Mouse (Mus musculus) CH12.LX (cell line): ENCODE measurements at regions not wholly inside any gene's neighbourhood (a gene's known extent, or its start where the extent isn't known, plus 50 kb on each side); places are given as distances from the start of the nearest gene placed in this dataset.

ENCODE experiments used
- DNase-seq: peaks from one replicate; pipeline ENCODE4 v3.0.0-alpha.2; 2013; ENCODE audit errors: extremely low read depth
- H3K27ac ChIP-seq: 2 replicates; pipeline ENCODE4 v1.5.1; 2012; ENCODE audit warnings: low read depth, mild to moderate bottlenecking, control low read depth, moderate library complexity; ENCODE audit not compliant: insufficient read depth
- H3K27me3 ChIP-seq: replicated peaks from 2 replicates; pipeline ENCODE3; 2012; ENCODE audit warnings: inconsistent platforms
- H3K36me3 ChIP-seq, 2 experiments: replicated peaks in 1 of 2; 2 replicates each; pipeline versions ENCODE3 to v1.6.1; 2012; ENCODE audit warnings: inconsistent platforms in 1 of 2, low read length in 1 of 2, mild to moderate bottlenecking in 1 of 2, mixed read lengths in 1 of 2, moderate library complexity in 1 of 2; ENCODE audit not compliant: control insufficient read depth in 1 of 2, insufficient read depth in 1 of 2
- H3K4me1 ChIP-seq, 2 experiments: 2 replicates each; pipeline ENCODE4 v1.6.1; 2012; ENCODE audit warnings: inconsistent platforms in 1 of 2, moderate library complexity in 1 of 2; ENCODE audit not compliant: insufficient read depth in 2 of 2, control insufficient read depth in 1 of 2
- H3K4me2 ChIP-seq: 2 replicates; pipeline ENCODE4 v1.6.1; 2012; ENCODE audit warnings: low read depth, mild to moderate bottlenecking, control low read depth; ENCODE audit not compliant: poor library complexity, insufficient read depth, severe bottlenecking
- H3K4me3 ChIP-seq, 3 experiments: fragments of 150-350 bp in 1 of 3; sonication (generic) in 1 of 3; replicated peaks in 1 of 3; 2 replicates each; pipeline versions ENCODE3 to v1.5.1; 2011 to 2012; ENCODE audit warnings: low read depth in 2 of 3, low read length in 2 of 3, mild to moderate bottlenecking in 2 of 3, moderate library complexity in 2 of 3, control low read depth in 1 of 3, improper control_type of control experiment in 1 of 3, inconsistent platforms in 1 of 3, mixed read lengths in 1 of 3; ENCODE audit not compliant: poor library complexity in 1 of 3
- H3K79me2 ChIP-seq: replicated peaks from 2 replicates; pipeline ENCODE4 v1.6.1; 2012; ENCODE audit warnings: mild to moderate bottlenecking, moderate library complexity; ENCODE audit not compliant: control insufficient read depth, poor library complexity, insufficient read depth, severe bottlenecking; ENCODE audit errors: extremely low read depth
- H3K9ac ChIP-seq: 2 replicates; pipeline ENCODE4 v1.6.1; 2012; ENCODE audit warnings: low read depth, mild to moderate bottlenecking, control low read depth, moderate library complexity; ENCODE audit not compliant: insufficient read depth
- H3K9me3 ChIP-seq: replicated peaks from 2 replicates; pipeline ENCODE3; 2012; ENCODE audit warnings: low read length, inconsistent platforms, mixed read lengths
- BHLHE40 ChIP-seq: IDR thresholded peaks from 2 replicates; pipeline ENCODE4 v1.6.1; 2011; ENCODE audit warnings: mild to moderate bottlenecking, low read depth, low read length, improper control_type of control experiment
- CHD1 ChIP-seq: IDR thresholded peaks from 2 replicates; pipeline ENCODE4 v1.6.1; 2012; ENCODE audit warnings: low read depth, low read length, improper control_type of control experiment, inconsistent platforms
- CHD2 ChIP-seq: IDR thresholded peaks from 2 replicates; pipeline ENCODE4 v1.6.1; 2011; ENCODE audit warnings: low read length, improper control_type of control experiment
- E2F4 ChIP-seq: IDR thresholded peaks from 2 replicates; pipeline ENCODE4 v1.6.1; 2011; ENCODE audit warnings: low read depth, low read length, improper control_type of control experiment; ENCODE audit not compliant: insufficient replicate concordance
- ELF1 ChIP-seq: IDR thresholded peaks from 2 replicates; pipeline ENCODE4 v1.6.1; 2014; ENCODE audit warnings: low read depth, mild to moderate bottlenecking, inconsistent platforms, low read length, improper control_type of control experiment
- EP300 ChIP-seq: IDR thresholded peaks from 2 replicates; pipeline ENCODE4 v1.6.1; 2011; ENCODE audit warnings: low read length, improper control_type of control experiment
- GABPA ChIP-seq: IDR thresholded peaks from 2 replicates; pipeline ENCODE4 v1.6.1; 2012; ENCODE audit warnings: low read depth, low read length, improper control_type of control experiment, inconsistent platforms; ENCODE audit not compliant: insufficient replicate concordance
- HCFC1 ChIP-seq: IDR thresholded peaks from 2 replicates; pipeline ENCODE4 v1.6.1; 2012; ENCODE audit warnings: low read depth, mild to moderate bottlenecking, inconsistent platforms, low read length, improper control_type of control experiment
- JUND ChIP-seq: conservative IDR thresholded peaks from 2 replicates; pipeline ENCODE4 v1.6.1; 2011; ENCODE audit warnings: low read depth, low read length, improper control_type of control experiment
- MAFK ChIP-seq: IDR thresholded peaks from 2 replicates; pipeline ENCODE4 v1.6.1; 2011; ENCODE audit warnings: low read length, improper control_type of control experiment; ENCODE audit not compliant: insufficient replicate concordance
- MAX ChIP-seq: IDR thresholded peaks from 2 replicates; pipeline ENCODE4 v1.6.1; 2011; ENCODE audit warnings: low read length, improper control_type of control experiment
- MAZ ChIP-seq: IDR thresholded peaks from 2 replicates; pipeline ENCODE4 v1.6.1; 2012; ENCODE audit warnings: low read depth, mild to moderate bottlenecking, inconsistent platforms, low read length, improper control_type of control experiment, moderate library complexity
- MEF2A ChIP-seq: IDR thresholded peaks from 2 replicates; pipeline ENCODE4 v1.6.1; 2014; ENCODE audit warnings: low read depth, mild to moderate bottlenecking, inconsistent platforms, low read length, improper control_type of control experiment, borderline replicate concordance
- MXI1 ChIP-seq: IDR thresholded peaks from 2 replicates; pipeline ENCODE4 v1.6.1; 2011; ENCODE audit warnings: mild to moderate bottlenecking, low read depth, low read length, improper control_type of control experiment
- MYC ChIP-seq: IDR thresholded peaks from 2 replicates; pipeline ENCODE4 v1.6.1; 2011; ENCODE audit warnings: low read depth, mild to moderate bottlenecking, improper control_type of control experiment, low read length
- NELFE ChIP-seq: IDR thresholded peaks from 2 replicates; pipeline ENCODE4 v1.6.1; 2011; ENCODE audit warnings: low read depth, low read length, improper control_type of control experiment
- NRF1 ChIP-seq: IDR thresholded peaks from 2 replicates; pipeline ENCODE4 v1.6.1; 2014; ENCODE audit warnings: low read depth, mild to moderate bottlenecking, inconsistent platforms, low read length, improper control_type of control experiment, moderate library complexity
- PAX5 ChIP-seq: IDR thresholded peaks from 2 replicates; pipeline ENCODE4 v1.6.1; 2012; ENCODE audit warnings: low read length, inconsistent platforms, mixed read lengths
- RCOR1 ChIP-seq: conservative IDR thresholded peaks from 2 replicates; pipeline ENCODE4 v1.6.1; 2012; ENCODE audit warnings: low read depth, mild to moderate bottlenecking, inconsistent platforms, low read length, improper control_type of control experiment
- SIN3A ChIP-seq: IDR thresholded peaks from 2 replicates; pipeline ENCODE4 v1.6.1; 2012; ENCODE audit warnings: low read length, improper control_type of control experiment, inconsistent platforms
- SMC3 ChIP-seq: IDR thresholded peaks from 2 replicates; pipeline ENCODE4 v1.6.1; 2011; ENCODE audit warnings: low read depth, low read length, improper control_type of control experiment
- TCF12 ChIP-seq: IDR thresholded peaks from 2 replicates; pipeline ENCODE4 v1.6.1; 2014; ENCODE audit warnings: low read depth, mild to moderate bottlenecking, inconsistent platforms, low read length, improper control_type of control experiment
- UBTF ChIP-seq: IDR thresholded peaks from 2 replicates; pipeline ENCODE4 v1.6.1; 2012; ENCODE audit warnings: low read depth, mild to moderate bottlenecking, inconsistent platforms, low read length, improper control_type of control experiment, moderate library complexity
- USF1 ChIP-seq: IDR thresholded peaks from 2 replicates; pipeline ENCODE4 v1.6.1; 2014; ENCODE audit warnings: low read depth, mild to moderate bottlenecking, inconsistent platforms, low read length, improper control_type of control experiment
- USF2 ChIP-seq: conservative IDR thresholded peaks from 2 replicates; pipeline ENCODE4 v1.6.1; 2011; ENCODE audit warnings: low read depth, low read length, improper control_type of control experiment
- ZC3H11A ChIP-seq: IDR thresholded peaks from 2 replicates; pipeline ENCODE4 v1.6.1; 2012; ENCODE audit warnings: low read depth, mild to moderate bottlenecking, inconsistent platforms, low read length, improper control_type of control experiment
- ZMIZ1 ChIP-seq: IDR thresholded peaks from 2 replicates; pipeline ENCODE4 v1.6.1; 2012; ENCODE audit warnings: low read depth, mild to moderate bottlenecking, inconsistent platforms, low read length, improper control_type of control experiment
- dilution Hi-C: fragments of 300-500 bp; cut with MboI; formaldehyde crosslinking; loops from 2 replicates; pipeline ENCODE4 v1.14.3; 2020; ENCODE audit warnings: low sequenced_read_pairs; ENCODE audit not compliant: extremely low pct_unique_long_range_greater_than_20kb, extremely low pct_ligation_motif_present
- in situ Hi-C: fragments of 300-500 bp; cut with MboI; formaldehyde crosslinking; loops from 3 replicates; pipeline ENCODE4 v1.14.3; 2019; ENCODE audit warnings: low sequenced_read_pairs, low pct_ligation_motif_present, low pct_unique_long_range_greater_than_20kb, mixed read lengths

DNA sequence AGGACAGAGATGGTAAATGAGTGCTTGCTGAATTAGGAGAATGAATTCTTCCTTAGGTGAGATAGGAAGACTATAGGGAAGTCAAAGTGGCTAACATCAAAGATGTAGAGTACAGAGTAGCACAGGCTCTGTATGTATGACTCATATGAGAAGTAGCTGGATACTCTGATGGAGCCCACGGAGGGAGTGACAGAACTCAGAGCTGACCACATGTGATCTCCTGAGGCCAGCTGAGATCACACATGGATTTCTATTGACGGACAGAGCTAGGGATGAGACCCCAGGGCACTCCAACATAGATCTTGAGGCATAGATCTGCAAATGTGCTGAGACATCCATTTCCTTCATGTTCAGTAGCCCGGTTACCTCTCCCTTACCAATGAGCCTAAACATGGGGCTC, 66.0 kb downstream of the Cops8 start:
- no peaks in the 10 kb centered on the region for H3K4me1 ChIP-seq
- dilution Hi-C loops, result no loop called here
- no peak overlapping the region for H3K4me2 ChIP-seq
- H3K9ac ChIP-seq, result no peak overlapping the region
- no peaks in the 10 kb centered on the region for H3K79me2 ChIP-seq
- no peak for TF ChIP-seq MAZ
- no peak for TF ChIP-seq NELFE
- H3K9me3 ChIP-seq, result peaks cover 2% of the 10 kb centered on the region
- DNase-seq, result no peak
- in situ Hi-C loops, result no loop called here
- peaks cover 69% of the 10 kb centered on the region for H3K27me3 ChIP-seq
- no peaks in the 10 kb centered on the region for H3K36me3 ChIP-seq
- H3K4me3 ChIP-seq, result no peak overlapping the region
- H3K27ac ChIP-seq, result no peak overlapping the region

DNA sequence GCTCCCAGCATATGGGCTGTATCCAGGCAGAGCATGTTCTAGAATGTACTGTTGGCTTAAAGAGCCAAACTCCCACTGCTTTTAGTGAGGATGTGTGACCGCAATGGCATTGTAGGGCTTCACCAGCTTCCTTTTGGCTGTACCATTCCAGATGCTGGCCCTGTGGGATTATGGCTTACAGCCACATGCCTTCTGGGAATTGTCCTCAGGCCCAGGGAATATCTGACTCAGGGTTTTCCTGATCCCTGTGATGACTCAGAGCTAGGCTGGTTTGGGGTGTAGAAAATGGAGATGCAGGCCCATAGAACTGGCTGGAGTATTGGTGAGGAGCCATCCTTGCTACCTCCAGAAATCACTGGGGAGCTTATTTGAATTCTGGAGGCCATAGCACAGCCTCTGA, 66.5 kb downstream of the Cops8 start:
- in situ Hi-C loops, result no loop called here
- Histone ChIP-seq H3K27me3 (peaks cover 66% of the 10 kb centered on the region), H3K4me2 (no peak overlapping the region), H3K9me3 (peaks cover 2% of the 10 kb centered on the region), H3K9ac (no peak overlapping the region), H3K27ac (no peak overlapping the region), H3K79me2 (no peaks in the 10 kb centered on the region), H3K4me3 (no peak overlapping the region), H3K4me1 (no peaks in the 10 kb centered on the region), H3K36me3 (no peaks in the 10 kb centered on the region)
- TF ChIP-seq RCOR1 (no peak), USF2 (no peak), USF1 (no peak), TCF12 (no peak), BHLHE40 (no peak), MAFK (no peak), NRF1 (no peak), MAX (no peak), MEF2A (no peak), JUND (no peak), EP300 (no peak), PAX5 (no peak), CHD2 (no peak), MAZ (no peak)
- no peak for DNase-seq
- dilution Hi-C loops, result no loop called here

DNA sequence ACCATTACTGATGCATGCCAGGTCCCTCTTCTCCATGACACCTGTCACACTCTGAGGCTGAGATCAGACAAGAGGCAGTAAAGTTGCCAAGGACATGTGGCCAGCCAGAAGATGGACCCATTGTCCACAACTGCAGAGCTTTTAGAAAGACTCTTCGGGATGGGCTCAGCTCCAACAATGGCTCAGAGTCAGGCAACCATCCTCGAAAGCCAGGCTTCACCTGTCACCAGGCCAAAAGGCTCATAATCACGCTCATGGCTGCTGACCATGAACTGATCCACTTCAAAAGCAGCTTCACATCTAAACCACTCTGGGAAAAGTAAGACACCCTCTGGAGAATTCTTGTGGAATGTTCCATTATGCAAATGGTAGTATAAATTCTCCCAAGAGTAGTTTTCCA, 67.6 kb downstream of the Cops8 start:
- dilution Hi-C loops, result no loop called here
- no peaks in the 10 kb centered on the region for H3K36me3 ChIP-seq
- H3K27ac ChIP-seq, result no peak overlapping the region
- DNase-seq, result no peak
- H3K79me2 ChIP-seq, result no peaks in the 10 kb centered on the region
- in situ Hi-C loops, result no loop called here
- no peak overlapping the region for H3K9ac ChIP-seq
- no peaks in the 10 kb centered on the region for H3K4me1 ChIP-seq
- peaks cover 75% of the 10 kb centered on the region for H3K27me3 ChIP-seq
- peaks cover 2% of the 10 kb centered on the region for H3K9me3 ChIP-seq
- no peak overlapping the region for H3K4me3 ChIP-seq
- TF ChIP-seq ZC3H11A (no peak), ZMIZ1 (no peak), USF1 (no peak), EP300 (no peak), NRF1 (no peak), UBTF (no peak), GABPA (no peak), SIN3A (no peak), BHLHE40 (no peak), CHD1 (no peak), NELFE (no peak), MYC (no peak), E2F4 (no peak), CHD2 (no peak), SMC3 (no peak), ELF1 (no peak), JUND (no peak), PAX5 (no peak), HCFC1 (no peak), MXI1 (no peak)
- no peak overlapping the region for H3K4me2 ChIP-seq
